Mouse (Mus musculus): ENCODE measurements around the gene Grk3.

DNA sequence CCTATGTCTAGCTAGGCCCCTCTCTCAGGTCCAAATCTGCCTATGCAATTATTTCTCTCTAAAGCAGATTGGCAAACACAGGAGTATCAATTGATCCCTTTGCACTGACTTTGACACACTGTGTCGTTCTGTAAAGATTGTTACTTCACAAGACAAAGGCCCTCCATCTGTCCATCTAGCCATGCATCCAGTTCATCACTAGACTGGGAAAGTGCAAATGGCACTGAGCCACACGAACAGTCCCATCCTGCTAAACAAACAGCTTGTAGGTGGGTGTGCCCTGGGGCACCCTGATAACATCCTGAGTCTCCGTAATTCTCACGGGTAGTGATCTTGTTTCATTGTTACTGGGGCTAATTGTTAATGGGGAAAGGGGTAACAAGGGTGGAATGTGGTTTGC, 52.1 kb downstream of the Grk3 start:
- TF ChIP-seq CTCF (IDR thresholded peaks at IDR 0.05; ENCODE audit: low read depth, low read length) (no peak), POLR2A (IDR thresholded peaks at IDR 0.05; ENCODE audit: extremely low read depth, insufficient read depth, low read length) (no peak)

Data from liver, adult 2 months (tissue).